Mouse (Mus musculus): ENCODE results near the gene Tagln. TPM values are rescaled to one million over a fixed set of nuclear protein-coding genes. Genes with fewer than 3 reads are reported as not detected.

Tagln gene
- polyA plus RNA-seq, 1 experiment: 323 TPM

DNA sequence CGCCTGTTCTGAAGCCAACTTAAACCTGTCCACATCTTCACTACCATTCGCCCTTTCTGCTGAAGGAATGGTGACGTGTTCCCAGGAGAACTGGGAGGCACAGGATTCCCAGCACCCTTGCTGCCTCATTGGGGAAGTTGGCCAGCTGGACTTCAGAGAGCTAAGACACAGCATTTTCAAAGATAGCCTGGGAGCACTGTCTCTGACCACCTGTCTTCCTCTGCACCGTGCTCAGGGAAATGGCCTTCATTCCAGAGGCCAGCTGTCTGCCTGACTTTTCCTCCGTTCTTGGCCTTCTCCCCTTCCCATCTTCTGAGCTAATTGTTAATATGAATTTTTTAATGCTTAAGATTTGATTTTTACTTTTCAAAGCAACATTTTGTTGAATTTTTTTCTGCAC is 6.6 kb downstream of the Tagln start:
- Histone ChIP-seq H3K27me3 (ENCODE audit: control insufficient read depth, insufficient read depth, low read length) (no peaks in the 10 kb centered on the region), H3K4me1 (ENCODE audit: control insufficient read depth, insufficient read depth, insufficient read length, low read length) (peaks cover 15% of the 10 kb centered on the region), H3K27ac (ENCODE audit: insufficient read depth, low read depth, low read length) (no peak overlapping the region), H3K36me3 (ENCODE audit: control insufficient read depth, insufficient read depth, low read length) (peaks cover 63% of the 10 kb centered on the region), H3K4me3 (ENCODE audit: low read depth, low read length) (no peak overlapping the region)
- no peak for TF ChIP-seq POLR2A (IDR thresholded peaks at IDR 0.05; ENCODE audit: low read depth, low read length)
- no peak for TF ChIP-seq CTCF (IDR thresholded peaks at IDR 0.05; ENCODE audit: extremely low read depth, insufficient read length, insufficient replicate concordance, low read depth, low read length)
- 86% methylated on average over 5 of the region's 5 CpGs for WGBS

DNA sequence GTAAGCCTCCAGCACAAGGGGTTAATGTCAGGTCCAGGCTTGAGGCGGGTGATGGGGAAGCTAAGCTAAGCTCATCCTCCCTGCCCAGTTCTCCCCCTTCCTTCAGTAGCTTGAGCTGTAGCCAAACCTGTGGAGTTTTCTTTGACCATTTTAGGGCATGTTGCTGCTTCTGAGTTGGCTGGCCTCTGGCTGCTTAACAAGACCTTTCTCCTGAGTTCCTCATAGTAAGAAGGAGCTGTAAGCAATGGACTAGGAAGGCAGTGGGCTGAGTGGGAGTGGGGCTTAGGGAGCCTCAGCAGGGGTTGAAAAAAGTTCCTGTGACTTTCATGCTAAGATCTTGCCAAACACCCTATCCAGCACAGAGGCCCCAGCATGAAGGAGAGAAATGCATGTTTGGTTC is 16.0 kb downstream of the Tagln start:
- peaks cover 63% of the 10 kb centered on the region for H3K36me3 ChIP-seq (ENCODE audit: control insufficient read depth, insufficient read depth, low read length)
- no peaks in the 10 kb centered on the region for H3K27me3 ChIP-seq (ENCODE audit: control insufficient read depth, insufficient read depth, low read length)
- no peak for TF ChIP-seq POLR2A (IDR thresholded peaks at IDR 0.05; ENCODE audit: low read depth, low read length)
- H3K4me1 ChIP-seq (ENCODE audit: control insufficient read depth, insufficient read depth, insufficient read length, low read length): no peaks in the 10 kb centered on the region
- 71% methylated on average over 1 of the region's 1 CpGs for WGBS
- peak overlapping the region; percentile 71 for H3K27ac ChIP-seq (ENCODE audit: insufficient read depth, low read depth, low read length)
- no peak overlapping the region for H3K4me3 ChIP-seq (ENCODE audit: low read depth, low read length)

DNA sequence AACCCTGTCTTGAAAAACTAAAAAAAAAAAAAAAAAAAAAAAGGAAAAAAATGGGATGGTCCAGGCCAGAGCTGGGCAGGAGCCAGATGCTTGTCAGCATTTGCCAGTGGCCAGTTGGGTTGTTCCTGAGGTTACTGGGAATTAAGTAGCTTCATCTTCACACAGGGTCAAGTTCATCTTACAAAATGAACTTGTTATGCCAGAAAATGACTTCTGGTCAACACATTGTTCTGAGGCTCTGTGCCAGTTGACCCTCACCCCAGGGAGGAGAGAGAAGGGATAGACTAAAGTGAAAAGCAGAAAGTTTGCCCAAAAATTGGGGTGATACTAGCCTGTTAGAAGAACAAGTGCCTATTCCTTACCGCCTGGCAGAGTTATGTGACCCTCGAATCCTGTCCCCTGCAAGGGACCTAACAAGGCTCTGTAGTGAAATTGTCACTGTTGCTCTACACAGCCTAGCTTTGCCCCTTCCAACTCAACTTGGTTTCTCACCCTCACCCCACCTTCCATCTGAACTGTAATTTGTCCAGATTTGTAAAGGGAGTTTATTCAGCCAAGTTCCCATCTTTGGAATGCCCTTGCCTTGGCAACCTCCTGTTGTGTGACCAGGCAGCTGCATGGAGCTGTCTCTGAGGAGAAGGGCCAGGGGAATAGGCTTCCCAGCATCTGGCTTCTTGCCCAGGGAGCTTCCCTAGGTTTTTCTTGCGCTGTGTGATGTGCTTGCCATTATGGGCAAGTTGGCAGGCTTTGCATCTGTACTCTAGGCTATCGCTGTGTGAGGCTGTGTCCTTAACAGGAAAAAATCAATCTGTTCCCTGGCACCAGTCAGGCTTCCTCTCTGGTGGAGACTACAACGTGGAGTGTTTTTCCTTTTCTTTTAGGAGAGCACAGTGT is 18.6 kb downstream of the Tagln start:
- H3K4me3 ChIP-seq (ENCODE audit: low read depth, low read length): no peak overlapping the region
- TF ChIP-seq CTCF (IDR thresholded peaks at IDR 0.05; ENCODE audit: extremely low read depth, insufficient read length, insufficient replicate concordance, low read depth, low read length): no peak
- no peak for TF ChIP-seq POLR2A (IDR thresholded peaks at IDR 0.05; ENCODE audit: low read depth, low read length)
- H3K27me3 ChIP-seq (ENCODE audit: control insufficient read depth, insufficient read depth, low read length): no peaks in the 10 kb centered on the region
- H3K4me1 ChIP-seq (ENCODE audit: control insufficient read depth, insufficient read depth, insufficient read length, low read length): no peaks in the 10 kb centered on the region
- H3K36me3 ChIP-seq (ENCODE audit: control insufficient read depth, insufficient read depth, low read length): peaks cover 70% of the 10 kb centered on the region
- WGBS: 74% methylated on average over 5 of the region's 5 CpGs
- peak overlapping the region; percentile 30 for H3K27ac ChIP-seq (ENCODE audit: insufficient read depth, low read depth, low read length)

DNA sequence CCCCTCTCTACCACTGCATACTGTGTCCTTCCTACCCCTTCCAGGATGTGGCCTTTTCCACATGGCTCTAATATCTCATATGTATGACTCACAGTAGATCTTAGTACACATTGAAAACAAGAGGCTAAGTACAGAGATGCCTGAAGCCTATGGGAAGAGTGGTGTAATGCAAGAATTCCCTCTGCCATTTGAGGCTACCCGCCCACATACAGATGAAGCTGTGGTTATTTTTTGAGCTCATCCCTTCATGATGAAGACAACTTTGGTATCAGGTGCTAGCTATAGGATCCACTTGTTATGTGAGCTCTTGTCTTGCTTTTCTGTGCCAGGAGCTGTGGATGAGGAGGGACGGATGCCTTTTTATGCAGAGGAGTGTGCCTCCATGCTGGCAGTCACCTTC is 20.2 kb downstream of the Tagln start:
- Histone ChIP-seq H3K4me1 (ENCODE audit: control insufficient read depth, insufficient read depth, insufficient read length, low read length) (no peaks in the 10 kb centered on the region), H3K27me3 (ENCODE audit: control insufficient read depth, insufficient read depth, low read length) (no peaks in the 10 kb centered on the region), H3K4me3 (ENCODE audit: low read depth, low read length) (no peak overlapping the region), H3K36me3 (ENCODE audit: control insufficient read depth, insufficient read depth, low read length) (peaks cover 78% of the 10 kb centered on the region), H3K27ac (ENCODE audit: insufficient read depth, low read depth, low read length) (no peak overlapping the region)
- TF ChIP-seq CTCF (IDR thresholded peaks at IDR 0.05; ENCODE audit: extremely low read depth, insufficient read length, insufficient replicate concordance, low read depth, low read length) (no peak), POLR2A (IDR thresholded peaks at IDR 0.05; ENCODE audit: low read depth, low read length) (no peak)
- WGBS: 94% methylated on average over 2 of the region's 2 CpGs

DNA sequence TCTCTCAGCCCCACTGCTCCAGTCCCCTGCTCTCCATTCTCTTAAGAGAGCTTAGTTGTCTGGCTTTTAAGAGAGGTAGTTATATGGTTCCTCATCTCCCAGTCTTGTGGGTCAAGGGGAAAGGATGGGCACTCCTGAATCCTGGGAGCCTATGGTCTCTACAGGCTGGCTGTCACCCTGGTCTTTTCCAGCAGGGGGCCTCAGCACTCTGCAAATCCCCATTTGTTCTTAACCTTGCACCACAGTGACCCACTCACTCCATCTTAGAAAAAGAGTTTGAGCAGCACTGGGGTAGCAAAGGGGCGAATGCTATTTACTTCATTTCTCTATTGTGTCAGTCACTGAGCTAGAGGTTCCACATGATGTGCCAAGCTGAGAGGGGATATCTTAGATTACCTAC is 24.2 kb downstream of the Tagln start:
- WGBS: 71% methylated on average over 1 of the region's 1 CpGs
- no peak overlapping the region for H3K27ac ChIP-seq (ENCODE audit: insufficient read depth, low read depth, low read length)
- no peaks in the 10 kb centered on the region for H3K4me1 ChIP-seq (ENCODE audit: control insufficient read depth, insufficient read depth, insufficient read length, low read length)
- no peaks in the 10 kb centered on the region for H3K27me3 ChIP-seq (ENCODE audit: control insufficient read depth, insufficient read depth, low read length)
- H3K4me3 ChIP-seq (ENCODE audit: low read depth, low read length): no peak overlapping the region
- H3K36me3 ChIP-seq (ENCODE audit: control insufficient read depth, insufficient read depth, low read length): peaks cover 65% of the 10 kb centered on the region
- no peak for TF ChIP-seq POLR2A (IDR thresholded peaks at IDR 0.05; ENCODE audit: low read depth, low read length)
- TF ChIP-seq CTCF (IDR thresholded peaks at IDR 0.05; ENCODE audit: extremely low read depth, insufficient read length, insufficient replicate concordance, low read depth, low read length): peak; percentile 67; the same call in 1 of the 2 replicates

GRCm38 (mm10) chr9:45910995-45911394 is 24.9 kb downstream of the Tagln start:
- Histone ChIP-seq H3K27me3 (ENCODE audit: control insufficient read depth, insufficient read depth, low read length) (no peaks in the 10 kb centered on the region), H3K4me1 (ENCODE audit: control insufficient read depth, insufficient read depth, insufficient read length, low read length) (no peaks in the 10 kb centered on the region), H3K4me3 (ENCODE audit: low read depth, low read length) (no peak overlapping the region), H3K27ac (ENCODE audit: insufficient read depth, low read depth, low read length) (no peak overlapping the region), H3K36me3 (ENCODE audit: control insufficient read depth, insufficient read depth, low read length) (peaks cover 62% of the 10 kb centered on the region)
- TF ChIP-seq CTCF (IDR thresholded peaks at IDR 0.05; ENCODE audit: extremely low read depth, insufficient read length, insufficient replicate concordance, low read depth, low read length): no peak
- TF ChIP-seq POLR2A (IDR thresholded peaks at IDR 0.05; ENCODE audit: low read depth, low read length): no peak
- 59% methylated on average over 3 of the region's 3 CpGs for WGBS

- H3K36me3 ChIP-seq (ENCODE audit: control insufficient read depth, insufficient read depth, low read length): peaks cover 28% of the 10 kb centered on the region
- under 1% methylated on average over 18 of the region's 19 CpGs for WGBS
- peaks cover 4% of the 10 kb centered on the region; the same call in 1 of the 2 replicates for H3K4me1 ChIP-seq (ENCODE audit: control insufficient read depth, insufficient read depth, insufficient read length, low read length)
Measured at GRCm38 (mm10) chr9:45907078-45907428, 28.8 kb downstream of the Tagln start.

More at GRCm38 (mm10) chr9:45907078-45907428, 28.8 kb downstream of the Tagln start:
- TF ChIP-seq POLR2A (IDR thresholded peaks at IDR 0.05; ENCODE audit: low read depth, low read length) (no peak), CTCF (IDR thresholded peaks at IDR 0.05; ENCODE audit: extremely low read depth, insufficient read length, insufficient replicate concordance, low read depth, low read length) (no peak)
- H3K27me3 ChIP-seq (ENCODE audit: control insufficient read depth, insufficient read depth, low read length): no peaks in the 10 kb centered on the region
- H3K4me3 ChIP-seq (ENCODE audit: low read depth, low read length): peak overlapping the region; percentile 83
- peak overlapping the region; percentile 67 for H3K27ac ChIP-seq (ENCODE audit: insufficient read depth, low read depth, low read length)
